Mouse (Mus musculus) frontal cortex, postnatal 25 days (tissue): ENCODE measurements around the gene Olfr509.
"Not testable (repeated sequence)": the region's sequence is repeated elsewhere in the genome, so short reads cannot be mapped to it uniquely, and the experiment has no call there.

Source experiments
- DNase-seq, 2 experiments: peaks; one replicate each; pipeline ENCODE4 v3.0.0; 2022; ENCODE audit warnings: low spot score in 2 of 2

Gene Olfr509

DNA sequence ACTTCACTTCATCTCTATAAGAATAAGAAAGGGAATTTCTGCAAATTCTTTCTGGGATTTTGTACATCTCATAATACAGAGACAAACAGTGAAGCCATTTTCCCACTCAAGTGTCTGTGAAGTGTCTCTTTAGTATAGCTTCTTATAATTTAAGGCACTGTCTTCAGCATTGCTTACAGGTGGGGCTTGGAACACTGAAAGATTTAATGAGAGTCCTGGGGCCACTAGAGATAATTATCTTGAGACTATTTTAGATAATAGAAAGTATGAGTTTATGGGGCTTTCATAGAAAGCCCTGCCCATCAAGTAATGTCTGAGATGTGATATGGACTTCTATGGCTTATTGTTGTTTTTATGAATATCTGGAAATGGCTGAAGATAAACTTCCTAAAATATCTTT is at the start of gene Olfr509:
Gene Olfr509 (minus strand): TSS at position 101 of the 400 bp plus-strand sequence.
- no peak for DNase-seq

DNA sequence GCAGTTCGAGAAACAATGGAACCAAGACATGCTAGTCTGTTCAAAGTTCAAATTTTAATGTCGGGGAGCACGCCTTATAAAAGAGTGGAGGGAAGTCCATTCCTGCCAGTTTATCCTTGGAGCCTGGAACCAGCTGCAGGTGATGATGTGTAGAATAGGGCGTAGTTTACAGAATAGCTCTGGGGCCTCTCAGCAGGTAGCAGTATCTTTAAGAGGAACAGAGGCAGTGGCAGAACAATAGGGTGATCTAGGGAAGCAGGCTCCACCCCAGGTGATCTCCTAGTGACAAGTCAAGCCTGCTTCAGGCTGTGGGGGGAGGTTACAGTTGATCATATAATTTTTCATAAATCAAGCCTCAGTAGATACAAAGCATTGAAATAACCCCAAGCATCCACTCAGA is 27.2 kb upstream of the Olfr509 start:
- DNase-seq, result no peak

DNA sequence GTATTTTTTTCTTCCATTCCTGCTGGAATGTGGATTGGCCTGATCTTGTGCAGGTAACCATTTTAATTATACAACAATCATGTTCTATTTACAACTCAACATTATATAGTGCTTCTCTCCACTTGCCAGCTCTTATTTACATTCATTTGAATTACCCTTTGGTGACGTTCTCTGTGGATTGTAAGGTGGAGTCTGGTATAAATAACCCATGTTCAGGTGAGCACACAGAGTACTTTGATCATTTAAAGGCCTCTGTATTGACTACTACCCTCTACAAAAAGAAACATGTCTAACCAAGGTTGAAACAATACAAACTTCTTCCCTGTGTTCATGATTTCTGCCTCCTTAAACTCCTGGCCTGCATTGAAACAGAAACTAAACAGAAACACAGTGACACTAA is 19.4 kb upstream of the Olfr509 start:
- DNase-seq, result no peak

DNA sequence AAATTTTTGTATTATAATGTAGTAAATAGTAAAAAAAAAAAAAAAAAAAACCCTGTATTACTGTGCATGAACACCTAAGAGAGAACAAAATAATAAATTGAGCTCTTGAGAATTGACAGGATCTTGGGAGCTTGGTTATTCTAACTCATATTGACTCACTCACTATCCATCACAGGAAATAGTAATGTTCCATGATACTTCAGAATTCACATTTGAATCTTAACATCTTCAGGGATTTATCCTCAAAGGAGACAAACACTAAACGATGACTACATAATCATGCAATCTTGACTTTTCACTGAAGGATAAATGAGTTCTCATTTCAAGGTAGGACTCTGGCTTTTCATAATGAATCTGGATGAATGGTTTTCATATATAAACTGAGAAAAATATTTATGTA is 14.4 kb upstream of the Olfr509 start, which contains the start of gene Olfr510:
Gene Olfr510 (plus strand): TSS at position 301 of the 400 bp plus-strand sequence.
- DNase-seq, result no peak

DNA sequence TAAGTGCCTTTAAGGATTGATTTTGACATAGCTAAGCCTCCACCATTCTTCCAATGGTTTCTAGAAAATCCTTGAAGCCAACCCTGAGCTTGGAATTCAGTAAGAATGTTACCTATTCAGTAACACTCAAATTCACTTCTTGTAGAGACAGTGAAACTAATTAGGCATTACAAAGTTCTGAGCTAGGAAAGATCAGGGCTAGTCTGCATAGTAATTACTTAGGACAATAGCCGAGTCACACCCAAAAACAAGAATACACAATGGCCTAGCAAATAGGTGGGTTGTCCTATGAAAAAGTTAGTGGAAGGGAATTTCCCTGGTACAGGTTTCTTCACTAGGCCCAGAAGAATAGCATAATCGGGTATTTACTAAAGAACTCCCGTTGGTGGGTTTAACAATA is 10.7 kb upstream of the Olfr509 start:
- DNase-seq, result no peak

DNA sequence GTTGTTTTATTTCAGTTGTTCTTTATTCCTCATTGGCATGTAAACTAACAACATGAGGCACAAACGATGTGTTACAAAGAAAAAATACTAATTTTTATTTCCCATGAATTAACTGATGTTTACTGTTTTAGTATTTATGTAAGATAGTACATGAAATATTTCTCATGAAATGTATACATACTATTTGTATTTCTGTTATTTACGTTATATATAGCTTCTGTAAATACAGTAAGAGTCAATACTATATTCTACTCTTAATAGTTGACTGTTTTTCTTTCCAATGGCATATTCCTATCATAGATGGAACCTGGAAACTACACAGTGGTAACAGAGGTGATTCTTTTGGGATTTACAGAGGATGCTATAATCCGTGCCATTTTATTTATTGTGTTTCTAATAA is 22.0 kb downstream of the Olfr509 start, which contains the start of gene Olfr508:
Gene Olfr508 (plus strand): TSS at position 301 of the 400 bp plus-strand sequence.
- DNase-seq, result no peak

DNA sequence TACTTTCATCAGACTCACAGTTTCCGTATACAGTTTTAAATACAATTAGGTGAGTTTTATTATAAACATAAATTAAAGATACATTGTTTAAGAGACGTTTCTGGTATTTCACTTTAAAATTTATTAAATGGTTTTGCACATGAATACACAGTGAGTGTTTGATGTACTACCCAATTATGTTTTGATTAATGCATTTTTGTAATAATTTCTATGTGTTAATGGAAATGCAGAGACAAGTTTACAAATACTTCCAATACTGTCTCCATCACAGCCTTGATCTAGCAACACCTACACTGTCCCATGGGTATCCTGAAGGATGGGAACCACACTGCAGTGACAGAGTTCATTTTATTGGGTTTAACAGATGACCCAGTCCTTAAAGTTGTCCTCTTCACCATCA is 30.2 kb downstream of the Olfr509 start, which contains the start of gene Olfr507:
Gene Olfr507 (plus strand): TSS at position 301 of the 400 bp plus-strand sequence.
- no peak for DNase-seq

DNA sequence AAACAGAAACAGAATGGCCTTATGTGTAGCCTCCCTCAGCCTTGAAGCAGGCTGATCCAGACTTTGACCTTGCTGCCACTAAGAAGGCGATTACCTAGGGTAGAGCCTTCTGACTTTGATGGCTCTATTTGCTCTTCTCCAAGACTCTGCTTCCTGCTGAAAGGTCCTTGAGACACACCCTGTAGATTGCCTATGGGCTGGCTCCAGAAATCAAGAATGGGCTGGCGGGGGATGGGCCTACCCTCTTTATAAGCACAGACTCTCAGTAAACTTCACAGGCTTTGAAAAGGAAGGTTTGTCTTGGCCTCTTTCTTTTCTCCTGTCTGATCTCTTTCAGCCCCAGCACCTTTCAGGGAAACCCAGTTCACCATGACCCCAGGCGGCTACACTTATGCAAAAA is 34.9 kb downstream of the Olfr509 start:
- not testable (repeated sequence) for DNase-seq

DNA sequence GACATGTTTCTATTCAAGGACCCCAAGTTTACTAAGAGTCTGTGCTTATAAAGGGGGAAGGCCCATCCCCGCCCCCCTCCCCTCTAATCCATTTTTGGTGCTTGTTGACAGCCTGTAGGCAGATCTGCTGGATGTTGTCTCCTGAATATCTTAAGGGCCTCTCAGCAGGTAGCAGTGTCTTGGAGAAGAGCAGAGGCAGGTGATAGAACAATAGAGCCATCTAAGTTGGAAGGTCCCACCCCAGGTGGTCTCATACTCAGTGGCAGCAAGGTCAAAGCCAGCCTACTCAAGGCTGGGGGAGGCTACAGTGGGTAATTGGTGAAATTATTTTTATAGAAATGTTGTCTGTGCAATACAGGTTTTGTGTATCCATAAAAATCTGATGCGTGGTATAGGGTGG is 37.6 kb downstream of the Olfr509 start:
- no peak for DNase-seq

DNA sequence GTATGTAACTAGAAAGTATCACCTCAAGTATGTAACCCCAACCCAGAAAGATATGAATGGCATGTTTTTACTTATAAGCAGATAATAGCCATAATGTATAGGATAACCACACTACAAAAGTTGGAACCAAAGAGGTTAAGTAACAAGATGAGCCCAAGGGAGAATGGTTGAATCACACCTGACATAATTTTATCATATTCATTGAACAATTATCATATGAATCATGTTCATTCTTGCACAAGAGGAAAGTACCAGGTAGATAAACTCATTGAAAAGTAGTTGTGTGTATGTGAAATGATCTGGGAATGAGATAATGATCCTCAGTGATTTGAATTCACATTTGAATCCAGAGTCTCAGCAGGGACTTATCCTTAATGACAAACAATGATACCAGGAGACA is 41.2 kb downstream of the Olfr509 start, which contains the start of gene Olfr506:
Gene Olfr506 (plus strand): TSS at position 301 of the 400 bp plus-strand sequence.
- no peak for DNase-seq

DNA sequence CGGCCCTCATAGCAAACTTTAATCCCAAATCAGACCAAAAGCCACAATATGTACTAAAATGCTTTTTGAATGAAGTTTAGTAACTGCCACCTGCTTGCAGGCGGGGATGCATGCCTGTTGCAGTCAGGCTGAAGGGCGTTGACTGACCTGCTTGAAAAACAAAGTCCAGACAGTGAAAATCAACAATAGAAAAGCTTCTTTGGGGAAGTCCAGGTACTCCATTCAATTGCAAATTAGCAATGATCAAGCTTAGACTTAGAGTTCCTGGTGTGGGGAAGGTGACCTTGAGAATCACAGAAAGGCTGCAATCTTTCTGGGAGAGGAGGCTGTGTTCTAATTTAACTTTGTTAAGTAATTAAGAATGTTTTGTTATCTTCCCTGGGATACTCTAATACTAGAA is 49.8 kb downstream of the Olfr509 start:
- DNase-seq, result not testable (repeated sequence)
